In the genomic region with DNA sequence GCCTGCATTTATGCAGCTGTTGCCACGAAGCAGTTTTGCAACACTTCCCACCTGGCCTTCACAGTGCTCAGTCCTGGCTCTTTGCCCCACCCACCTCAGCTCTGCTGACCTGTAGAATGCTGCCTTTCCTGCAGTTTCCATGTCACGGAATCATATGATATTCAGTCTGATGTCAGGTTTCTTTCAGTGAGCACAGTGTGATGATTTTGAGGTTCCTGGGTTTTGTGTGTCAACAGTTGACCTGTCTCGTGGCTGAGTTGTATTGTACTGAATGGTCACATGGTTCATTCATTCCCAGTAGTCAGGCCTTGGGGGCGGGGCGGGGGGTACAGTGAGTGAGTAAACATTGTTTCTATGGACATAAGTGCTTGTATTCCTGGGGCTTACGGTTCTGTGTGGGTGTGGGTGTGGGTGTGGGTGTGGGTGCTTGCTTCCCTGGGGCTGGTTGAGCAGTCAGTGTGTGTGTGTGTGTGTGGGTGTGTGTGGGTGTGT, we compare ENCODE assay signal across 11 mouse cellular contexts. TPM values are rescaled to one million over a fixed set of nuclear protein-coding genes. Genes with fewer than 3 reads are reported as not detected.
DNase-seq lines count a peak whose midpoint lies in the region; ATAC-seq lines count a peak whose summit lies in the region.
"Had no signal": no experiment of that assay in that cellular context is flagged by ENCODE, and none has a peak within 500 bp of the region (broad histone marks: within the 10 kb centered on the region; RNA-seq: fewer than 3 reads in every experiment).

No protein-coding gene starts in this region.

- H3K4me1 ChIP-seq in kidney, embryonic 14.5 days (ENCODE audit: control insufficient read depth, insufficient read depth, low read length) = 0 out of 2 replicates have a peak, but pooled peaks cover 9% of the 10 kb centered on the region

- H3K27ac ChIP-seq in kidney, embryonic 14.5 days (ENCODE audit: low read depth, low read length) = no peak overlapping the region
- H3K27ac ChIP-seq: embryonic facial prominence, embryonic 12.5 days; midbrain, embryonic 12.5 days had no signal

- H3K27me3 ChIP-seq in kidney, embryonic 14.5 days (ENCODE audit: control insufficient read depth, insufficient read depth, low read length) = no peaks in the 10 kb centered on the region
- H3K27me3 ChIP-seq: embryonic facial prominence, embryonic 12.5 days; midbrain, embryonic 12.5 days had no signal

- H3K4me2 ChIP-seq in kidney, embryonic 14.5 days (replicated peaks; ENCODE audit: low read depth, low read length) = no peak overlapping the region
- H3K4me2 ChIP-seq: embryonic facial prominence, embryonic 12.5 days; heart, embryonic 11.5 days; midbrain, embryonic 12.5 days had no signal

- no peaks in the 10 kb centered on the region for H3K9me3 ChIP-seq in kidney, embryonic 14.5 days (ENCODE audit: control insufficient read depth, low read length)
- H3K9me3 ChIP-seq: embryonic facial prominence, embryonic 12.5 days; midbrain, embryonic 12.5 days had no signal

- no peak for DNase-seq in kidney, adult 11 months
- peak; percentile 14 for DNase-seq in NIH3T3 (ENCODE audit: low read depth)
- DNase-seq in kidney, postnatal 14 days = peak; percentile 46
- DNase-seq in lung, postnatal 36 days = peak; percentile 79
- no peak for DNase-seq in ovary, postnatal 14 days (ENCODE audit: low spot score)
- DNase-seq in right cerebral cortex, adult 18-20 months = no peak
- DNase-seq in right cerebral cortex, postnatal 4 days = no peak

- no peaks in the 10 kb centered on the region for H3K36me3 ChIP-seq in kidney, embryonic 14.5 days (ENCODE audit: control insufficient read depth, insufficient read depth, low read length)
- H3K36me3 ChIP-seq: embryonic facial prominence, embryonic 12.5 days; midbrain, embryonic 12.5 days had no signal

- H3K4me3 ChIP-seq in kidney, embryonic 14.5 days (ENCODE audit: low read length) = no peak overlapping the region
- H3K4me3 ChIP-seq: embryonic facial prominence, embryonic 12.5 days; midbrain, embryonic 12.5 days had no signal

- H3K9ac ChIP-seq in kidney, embryonic 14.5 days (ENCODE audit: low read depth, low read length) = no peak overlapping the region
- H3K9ac ChIP-seq: embryonic facial prominence, embryonic 12.5 days; midbrain, embryonic 12.5 days had no signal

- 62% methylated on average over 6 of the region's 6 CpGs for WGBS in kidney, embryonic 14.5 days

- peak; percentile 47; the same call in 1 of the 2 replicates for ATAC-seq in kidney, embryonic 14.5 days (ENCODE audit: low FRiP score, low TSS enrichment)

RNA-seq across cellular contexts. Expression of a gene that starts 9.7 kb away (rescaled TPM):
- polyA plus RNA-seq in kidney, embryonic 14.5 days (2014; fragmentation: Nextera tagmentation; extraction: Ambion mirVana) = 19.6 and 26.1 TPM in 2 replicates

Comparison
In these comparisons a context has a peak if more than half of its experiments do, and no peak if none do; other contexts are left out.
1. DNase-seq: peak in NIH3T3 (single experiment), kidney, postnatal 14 days (single experiment) and lung, postnatal 36 days (single experiment); none in kidney, adult 11 months (single experiment), ovary, postnatal 14 days (single experiment), right cerebral cortex, adult 18-20 months (single experiment) and right cerebral cortex, postnatal 4 days (single experiment).